Mouse (Mus musculus): ENCODE results near the gene Mgat4b. TPM values are rescaled to one million over a fixed set of nuclear protein-coding genes. Genes with fewer than 3 reads are reported as not detected.

The Mgat4b gene
- total RNA-seq, 2 experiments from 2014 or later, result 35.7 to 35.8 TPM

DNA sequence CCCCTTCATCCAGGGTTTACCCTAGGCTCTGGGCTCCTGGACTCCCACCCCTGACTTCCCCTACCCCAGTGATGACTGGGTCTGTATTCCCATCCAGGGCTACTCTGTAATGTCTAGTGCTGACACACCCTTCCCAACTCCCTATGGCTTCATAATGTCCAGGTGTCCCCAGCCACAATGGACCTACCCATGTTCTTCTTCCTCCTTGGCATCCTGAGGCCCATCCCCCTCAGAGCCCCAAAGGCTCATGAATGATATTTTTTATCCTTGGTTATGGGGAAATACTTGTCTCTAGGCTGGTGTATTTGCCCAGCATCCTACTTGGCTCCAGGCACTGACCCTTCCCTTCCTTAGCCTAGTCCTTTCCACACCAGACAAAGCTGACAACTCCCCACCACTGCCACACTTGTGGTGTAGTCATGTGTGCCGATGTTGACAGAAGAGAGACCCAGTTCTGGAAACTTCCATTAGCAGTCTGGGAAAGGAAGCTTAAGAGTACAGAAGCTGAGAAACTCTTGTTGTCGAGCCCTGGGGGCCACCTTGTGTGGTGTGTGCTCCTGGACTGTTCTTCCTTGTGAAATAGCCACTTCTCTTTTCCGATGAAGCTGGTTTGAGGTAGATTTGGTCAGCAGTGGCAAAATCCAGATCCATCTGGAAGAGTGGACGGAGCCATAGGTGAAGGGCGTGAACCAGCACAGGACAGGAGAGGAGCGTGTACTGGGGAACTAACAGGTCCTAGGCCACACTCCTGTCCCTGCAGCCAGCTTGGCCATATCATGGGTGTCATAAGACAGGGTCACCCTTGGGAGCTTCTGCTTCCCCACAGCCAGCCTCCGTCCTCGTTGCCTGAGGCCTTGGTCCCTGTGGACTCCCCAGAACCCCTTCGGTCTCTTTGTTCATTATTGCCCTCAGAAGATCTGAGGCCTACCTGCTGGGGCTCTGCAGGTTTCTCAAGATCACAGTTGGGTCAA is 28.4 kb downstream of the Mgat4b start:
- intact Hi-C loops (cut with DNase I), result loop anchor here (5.0 kb wide), 1 partner anchor 123 kb away; no protein-coding TSS in a partner anchor
- DNase-seq, result no peak

DNA sequence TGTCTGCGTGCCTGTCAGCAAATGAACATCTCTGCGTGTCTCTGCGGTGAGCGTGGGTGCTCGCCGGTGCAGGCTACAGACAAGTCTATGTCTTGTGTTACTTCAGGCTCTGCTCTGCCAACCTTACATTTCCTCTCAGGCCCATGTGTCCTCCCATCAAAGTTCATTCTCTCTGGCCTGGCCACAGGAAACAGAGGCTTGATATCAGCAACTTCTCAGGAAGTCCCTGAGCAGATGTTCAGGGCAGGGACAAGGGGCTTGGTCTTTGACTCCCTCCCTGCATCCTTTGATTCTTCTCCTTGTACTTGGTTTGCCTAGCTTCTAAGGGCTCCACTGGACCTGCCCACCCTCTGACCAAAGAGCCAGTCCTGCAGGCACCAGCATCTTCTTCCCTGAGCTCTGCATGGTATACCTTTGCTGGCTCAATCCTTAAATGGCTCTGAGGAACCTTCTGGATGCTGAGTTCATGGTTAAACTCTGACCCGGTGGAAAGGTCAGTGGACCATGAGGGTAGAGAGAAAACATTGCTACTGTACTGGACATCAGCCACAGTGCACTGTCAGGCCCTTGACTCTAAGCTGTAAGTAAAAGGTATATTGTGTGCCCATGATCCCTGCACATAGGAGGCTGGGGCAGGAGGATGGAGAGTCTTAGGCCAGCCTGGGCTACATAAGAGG is 29.7 kb downstream of the Mgat4b start:
- intact Hi-C loops (cut with DNase I), result no loop called here
- DNase-seq, result no peak

DNA sequence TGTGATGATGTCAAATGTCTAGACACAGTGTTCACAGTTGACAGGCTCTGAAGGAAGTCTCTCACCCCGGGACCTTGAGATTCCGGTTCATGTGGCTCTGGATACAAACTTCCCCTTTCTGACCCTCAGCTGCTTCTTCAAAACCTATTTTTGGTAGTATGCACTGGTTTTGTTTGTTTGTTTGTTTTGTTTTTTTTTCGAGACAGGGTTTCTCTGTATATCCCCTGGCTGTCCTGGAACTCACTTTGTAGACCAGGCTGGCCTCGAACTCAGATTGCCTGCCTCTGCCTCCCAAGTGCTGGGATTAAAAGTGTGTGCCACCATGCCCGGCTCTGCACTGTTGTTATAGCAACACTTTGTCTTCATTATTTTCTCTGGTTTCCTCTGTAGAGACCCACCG is 33.2 kb downstream of the Mgat4b start:
- DNase-seq, result no peak
- intact Hi-C loops (cut with DNase I), result no loop called here

GRCm38 (mm10) chr11:50245269-50245668 is 34.6 kb downstream of the Mgat4b start:
- no peak for DNase-seq

DNA sequence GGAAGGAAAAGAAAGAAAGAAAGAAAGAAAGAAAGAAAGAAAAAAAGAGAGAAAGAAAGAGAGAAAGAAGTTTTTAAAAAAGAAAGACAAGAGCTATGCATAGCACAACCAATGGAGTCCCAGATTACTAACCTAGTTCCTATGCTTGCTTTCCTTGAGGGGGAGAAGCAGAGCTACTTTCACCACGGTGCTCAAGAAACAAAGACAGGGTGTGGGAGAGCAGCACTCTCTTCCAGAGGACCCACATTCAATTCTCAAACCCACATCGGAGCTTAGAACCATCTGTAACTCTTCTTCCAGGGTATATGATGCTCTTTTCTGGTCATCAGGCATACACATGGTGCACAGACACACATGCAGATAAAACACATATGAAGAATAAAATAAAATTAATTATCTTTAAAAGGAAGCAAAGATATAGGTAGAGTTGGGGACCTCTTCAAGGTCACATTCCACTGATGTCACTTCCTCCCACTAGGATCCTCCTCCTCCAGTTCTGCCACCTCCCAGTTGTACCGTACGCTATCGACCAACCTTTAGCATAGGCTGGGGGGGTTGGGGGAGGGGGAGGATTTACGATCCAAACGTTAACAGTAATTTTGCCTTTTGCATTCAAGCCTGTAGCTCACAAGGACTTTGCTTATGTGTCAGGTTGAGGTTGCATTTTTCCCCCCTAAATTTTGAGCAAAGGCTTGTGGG is 37.9 kb downstream of the Mgat4b start:
- no peak for DNase-seq
- intact Hi-C loops (cut with DNase I), result no loop called here

More at GRCm38 (mm10) chr11:50245269-50245668, 34.6 kb downstream of the Mgat4b start:
- intact Hi-C loops (cut with DNase I), result no loop called here

GRCm38 (mm10) chr11:50252166-50252565 is 41.5 kb downstream of the Mgat4b start:
- intact Hi-C loops (cut with DNase I), result no loop called here
- DNase-seq, result no peak

DNA sequence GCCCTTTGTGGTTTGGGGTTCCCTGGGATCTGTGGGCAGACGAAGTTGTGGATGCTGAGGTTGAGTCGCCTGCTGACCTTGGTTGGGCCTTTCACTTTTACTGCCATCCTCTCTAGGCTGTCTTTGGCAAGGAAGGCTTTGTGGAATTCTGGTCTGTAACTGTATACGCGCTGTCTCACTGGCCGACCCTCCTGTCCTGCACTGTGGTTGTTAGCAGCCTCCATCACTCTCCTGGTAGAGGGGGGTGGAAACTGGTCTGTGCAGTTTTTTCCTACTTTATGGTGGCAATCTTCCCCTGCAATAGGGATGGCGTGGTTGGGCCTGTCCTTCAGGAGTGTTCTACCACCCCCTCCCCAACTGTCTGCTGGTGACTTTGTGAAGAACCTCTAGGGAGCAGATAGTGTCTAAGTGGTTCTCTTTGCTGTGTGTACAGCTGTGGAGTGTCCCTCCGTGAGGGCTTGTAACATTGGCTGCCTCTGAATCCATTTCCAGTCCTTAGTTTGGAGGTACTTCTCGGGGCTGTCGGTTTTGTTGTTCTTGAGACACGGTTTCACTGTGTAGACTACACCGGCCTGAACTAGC is 42.1 kb downstream of the Mgat4b start:
- no peak for DNase-seq
- intact Hi-C loops (cut with DNase I), result no loop called here

- intact Hi-C loops (cut with DNase I), result no loop called here
Measured at GRCm38 (mm10) chr11:50253393-50253792, 42.7 kb downstream of the Mgat4b start.

GRCm38 (mm10) chr11:50254010-50254580 is 43.4 kb downstream of the Mgat4b start:
- no peak for DNase-seq
- intact Hi-C loops (cut with DNase I), result no loop called here

More at GRCm38 (mm10) chr11:50253393-50253792, 42.7 kb downstream of the Mgat4b start:
- DNase-seq, result no peak

- intact Hi-C loops (cut with DNase I), result no loop called here
- DNase-seq, result no peak
Measured at GRCm38 (mm10) chr11:50256615-50257014, 45.9 kb downstream of the Mgat4b start.

DNA sequence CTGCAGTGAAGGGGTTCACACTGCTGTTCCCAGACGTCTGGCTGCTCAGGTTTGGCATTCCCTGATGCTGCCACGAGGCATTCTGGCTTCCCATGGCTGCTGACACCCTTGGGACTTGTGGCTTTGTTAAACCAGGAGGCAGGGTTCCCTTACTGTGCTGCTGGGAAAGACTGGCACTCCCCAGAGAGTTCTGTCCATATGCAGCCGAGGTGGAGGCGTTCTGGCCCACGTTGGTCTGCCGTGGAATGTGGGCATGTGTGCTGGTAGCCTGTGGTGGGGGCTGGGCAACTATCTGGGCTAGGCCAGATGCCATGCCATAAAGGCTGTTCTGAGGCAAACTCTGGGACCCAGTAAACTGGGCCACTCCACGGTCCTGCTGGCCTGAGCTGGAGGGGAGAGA is 47.6 kb downstream of the Mgat4b start:
- intact Hi-C loops (cut with DNase I), result no loop called here
- no peak for DNase-seq

GRCm38 (mm10) chr11:50262020-50262419 is 51.3 kb downstream of the Mgat4b start:
- DNase-seq, result no peak
- intact Hi-C loops (cut with DNase I), result no loop called here

GRCm38 (mm10) chr11:50263198-50263597 is 52.5 kb downstream of the Mgat4b start:
- DNase-seq, result no peak
- intact Hi-C loops (cut with DNase I), result no loop called here

DNA sequence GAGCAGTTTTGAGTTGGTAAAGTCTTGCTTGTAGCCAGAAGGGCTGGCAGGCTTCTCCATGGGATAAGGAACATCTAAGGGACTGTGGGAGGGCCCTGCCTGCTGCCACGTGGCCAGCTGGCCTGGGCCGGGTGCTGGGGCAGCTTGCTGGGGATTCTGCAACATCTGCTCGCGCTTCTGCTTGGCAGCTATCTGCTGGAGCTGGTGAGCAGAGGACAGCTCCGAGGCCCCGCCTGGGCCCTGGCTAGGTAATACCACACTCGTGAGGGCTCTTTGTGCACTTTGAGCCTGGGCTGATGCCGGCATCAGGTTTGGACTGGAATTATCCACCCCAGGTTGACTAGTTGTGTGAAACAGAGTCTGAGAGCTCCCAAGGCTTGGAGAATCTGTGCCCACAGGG is 55.2 kb downstream of the Mgat4b start:
- intact Hi-C loops (cut with DNase I), result no loop called here
- peak in 1 of 2 experiments; percentile 22 for DNase-seq

DNA sequence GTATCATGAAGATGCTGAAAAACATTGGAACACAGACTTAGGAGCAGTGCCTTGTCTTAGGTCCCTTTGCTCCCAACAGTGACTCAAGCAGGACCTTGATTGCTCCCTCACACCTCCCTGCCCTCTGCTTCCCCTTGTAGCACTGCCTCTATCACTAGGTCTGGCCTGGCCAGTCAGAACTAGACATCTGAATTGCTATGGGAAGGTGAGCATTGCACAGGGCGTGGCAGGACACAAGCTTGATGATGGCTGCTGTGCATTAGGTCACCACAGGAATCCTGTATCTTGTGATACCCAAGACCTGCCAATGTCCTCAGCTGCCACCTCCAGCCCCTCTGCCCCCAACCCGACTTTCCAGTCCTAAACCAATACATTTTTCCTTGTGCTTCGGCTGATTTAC is 56.3 kb downstream of the Mgat4b start:
- DNase-seq, result no peak
- intact Hi-C loops (cut with DNase I), result no loop called here

DNA sequence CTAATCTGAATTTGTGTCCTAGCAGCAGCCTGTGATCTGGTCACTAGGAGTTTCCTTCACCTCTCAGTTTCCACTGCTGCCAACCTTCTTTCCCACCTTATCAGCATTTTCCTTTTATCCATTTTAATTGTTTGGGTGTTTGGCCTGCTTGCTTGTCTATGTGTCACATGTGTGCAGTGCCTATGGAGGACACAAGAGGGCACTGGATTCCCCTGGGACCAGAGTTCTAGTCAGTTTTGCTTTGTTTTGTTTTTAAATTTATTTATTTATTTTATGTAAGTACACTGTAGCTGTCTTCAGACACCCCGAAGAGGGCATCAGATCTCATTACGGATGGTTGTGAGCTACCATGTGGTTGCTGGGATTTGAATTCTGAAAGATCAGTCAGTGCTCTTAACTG is 58.5 kb downstream of the Mgat4b start:
- no peak for DNase-seq
- intact Hi-C loops (cut with DNase I), result no loop called here

DNA sequence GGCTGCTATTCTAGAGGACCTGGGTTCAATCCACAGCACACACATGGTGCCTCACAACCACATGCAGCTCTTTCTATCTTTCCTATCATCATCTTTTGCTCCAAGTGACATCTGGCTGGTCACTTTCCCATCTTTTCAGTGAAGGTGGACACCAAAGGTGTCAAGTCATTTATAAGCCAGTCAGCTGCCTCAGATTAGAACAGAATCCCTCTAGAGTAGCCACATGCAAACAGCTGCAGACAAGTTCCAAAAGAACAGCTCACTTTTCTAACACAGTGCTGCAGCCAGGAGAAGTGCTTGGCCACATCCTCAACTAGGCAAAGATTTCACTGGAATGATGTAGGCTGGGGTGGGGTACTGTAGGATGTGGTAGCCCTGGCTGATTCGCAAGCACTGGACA is 59.2 kb downstream of the Mgat4b start:
- intact Hi-C loops (cut with DNase I), result no loop called here
- no peak for DNase-seq

- DNase-seq, result no peak
- intact Hi-C loops (cut with DNase I), result no loop called here
Measured at GRCm38 (mm10) chr11:50272819-50273218, 62.1 kb downstream of the Mgat4b start.

DNA sequence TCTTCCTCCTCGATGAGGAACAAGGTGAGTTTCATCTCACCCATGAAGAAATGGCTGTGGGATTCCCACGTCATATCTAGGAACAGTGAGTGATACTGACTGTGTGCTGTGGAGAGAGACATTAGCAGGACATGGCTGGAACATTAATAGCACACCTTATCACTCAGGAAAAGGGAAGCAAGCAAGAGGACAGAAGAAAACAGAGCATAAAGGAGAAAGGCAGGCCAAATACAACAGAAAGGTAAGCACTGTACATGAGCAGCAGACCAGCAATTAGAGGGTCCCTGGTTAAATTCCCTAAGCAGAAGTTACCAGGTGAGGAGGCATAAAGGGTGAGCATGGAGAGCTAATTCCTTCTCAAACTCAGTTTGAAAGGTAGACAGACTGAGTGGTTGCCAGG is 64.4 kb downstream of the Mgat4b start:
- intact Hi-C loops (cut with DNase I), result no loop called here
- DNase-seq, result no peak

DNA sequence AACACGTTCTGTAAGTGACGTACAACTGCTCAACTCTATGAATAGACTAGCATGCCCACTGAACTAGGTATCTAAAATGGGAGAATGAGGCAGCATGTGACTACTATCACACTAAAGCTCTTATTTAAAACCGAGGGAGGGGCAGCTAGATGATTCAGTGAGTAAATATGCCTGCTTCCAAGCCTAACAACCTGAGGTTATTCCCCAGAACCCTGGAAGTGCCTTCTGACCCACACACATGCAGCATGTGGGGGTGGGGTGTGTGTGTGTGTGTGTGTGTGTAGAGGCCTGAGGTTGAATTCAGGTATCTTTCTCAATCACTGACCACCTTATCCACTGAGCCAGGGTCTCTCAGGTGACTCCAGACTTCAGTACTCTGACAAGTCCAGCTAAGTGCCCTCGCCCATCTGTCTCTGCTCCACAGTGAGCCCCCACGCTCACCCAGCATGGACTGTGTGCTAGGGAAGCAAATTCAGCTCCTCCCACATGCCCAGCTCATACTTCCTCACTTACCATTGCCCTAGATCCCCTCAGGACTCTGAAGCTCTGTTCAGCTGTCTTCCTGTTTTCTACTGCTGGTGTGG is 65.0 kb downstream of the Mgat4b start:
- intact Hi-C loops (cut with DNase I), result no loop called here
- no peak for DNase-seq
